Mouse (Mus musculus): Measurements from ENCODE around the gene Fam187b. TPM values are rescaled to one million over a fixed set of nuclear protein-coding genes. Genes with fewer than 3 reads are reported as not detected.

The Fam187b gene
- polyA plus RNA-seq, 1 experiment from 2014 or later: 13.7 TPM

DNA sequence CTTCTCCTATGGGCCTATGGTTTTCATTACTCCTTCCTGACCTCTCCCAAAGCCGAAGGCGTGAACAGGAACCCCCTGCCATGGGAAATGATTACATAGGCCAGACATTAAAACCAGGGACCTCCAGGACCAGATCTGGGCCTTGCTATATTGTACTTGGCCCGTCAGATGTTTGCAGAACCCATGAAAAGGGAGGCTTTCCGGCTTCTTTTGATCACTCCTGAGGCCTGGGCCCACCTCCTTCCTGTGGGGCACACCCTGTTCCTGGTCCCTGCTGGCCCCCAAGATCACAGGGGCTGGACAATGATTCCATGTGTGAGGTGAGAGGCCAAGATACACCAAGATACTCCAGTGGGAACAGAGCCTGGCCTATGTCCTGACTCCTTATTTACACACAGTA is 4.4 kb upstream of the Fam187b start:
- no peak overlapping the region for H3K27ac ChIP-seq (ENCODE audit: low read length)
- H3K4me1 ChIP-seq (ENCODE audit: control insufficient read depth, insufficient read depth, low read length): peaks cover 13% of the 10 kb centered on the region; the same call in 1 of the 2 replicates
- H3K4me3 ChIP-seq (ENCODE audit: low read length): no peak overlapping the region
- ATAC-seq: no peak
- H3K9me3 ChIP-seq (ENCODE audit: control insufficient read depth, low read length): no peaks in the 10 kb centered on the region
- WGBS: 74% methylated on average over 4 of the region's 4 CpGs
- no peak overlapping the region for H3K9ac ChIP-seq (ENCODE audit: low read depth, low read length)
- H3K36me3 ChIP-seq (ENCODE audit: control insufficient read depth, insufficient read depth, low read length): peaks cover 5% of the 10 kb centered on the region; the same call in 1 of the 2 replicates
- H3K4me2 ChIP-seq (ENCODE audit: low read depth, low read length): no peak overlapping the region
- H3K27me3 ChIP-seq (replicated peaks; ENCODE audit: control insufficient read depth, insufficient read depth, low read length): peaks cover 5% of the 10 kb centered on the region

DNA sequence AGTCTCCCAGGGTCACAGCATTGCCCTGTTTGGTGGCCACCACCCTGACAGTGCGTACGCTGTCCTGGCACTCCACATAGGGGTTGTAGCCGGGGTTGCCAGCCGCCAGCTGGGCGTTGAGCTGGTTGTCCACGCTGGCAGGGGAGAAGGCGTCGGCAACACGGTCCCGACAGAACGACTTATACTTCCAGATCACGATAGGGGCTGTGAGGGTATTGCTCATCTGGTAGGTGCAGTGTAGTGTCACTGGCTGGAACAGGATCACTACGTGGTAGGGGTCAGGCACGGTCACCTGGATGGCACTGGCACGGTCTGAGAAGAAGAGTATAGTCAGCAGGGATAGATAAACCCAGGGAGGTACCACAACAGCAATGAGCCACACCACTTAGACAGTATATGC is 1.7 kb upstream of the Fam187b start:
- Histone ChIP-seq H3K4me1 (ENCODE audit: control insufficient read depth, insufficient read depth, low read length) (peaks cover 13% of the 10 kb centered on the region; the same call in 1 of the 2 replicates), H3K4me3 (ENCODE audit: low read length) (peak overlapping the region; percentile 67), H3K27ac (ENCODE audit: low read length) (0 out of 2 replicates have a peak overlapping the region, but pooled peaks have one; percentile 21), H3K27me3 (replicated peaks; ENCODE audit: control insufficient read depth, insufficient read depth, low read length) (peaks cover 5% of the 10 kb centered on the region), H3K36me3 (ENCODE audit: control insufficient read depth, insufficient read depth, low read length) (peaks cover 3% of the 10 kb centered on the region; the same call in 1 of the 2 replicates), H3K9ac (ENCODE audit: low read depth, low read length) (peak overlapping the region; percentile 77), H3K9me3 (ENCODE audit: control insufficient read depth, low read length) (no peaks in the 10 kb centered on the region), H3K4me2 (ENCODE audit: low read depth, low read length) (peak overlapping the region; percentile 64)
- no peak for ATAC-seq
- WGBS: 73% methylated on average over 15 of the region's 15 CpGs

DNA sequence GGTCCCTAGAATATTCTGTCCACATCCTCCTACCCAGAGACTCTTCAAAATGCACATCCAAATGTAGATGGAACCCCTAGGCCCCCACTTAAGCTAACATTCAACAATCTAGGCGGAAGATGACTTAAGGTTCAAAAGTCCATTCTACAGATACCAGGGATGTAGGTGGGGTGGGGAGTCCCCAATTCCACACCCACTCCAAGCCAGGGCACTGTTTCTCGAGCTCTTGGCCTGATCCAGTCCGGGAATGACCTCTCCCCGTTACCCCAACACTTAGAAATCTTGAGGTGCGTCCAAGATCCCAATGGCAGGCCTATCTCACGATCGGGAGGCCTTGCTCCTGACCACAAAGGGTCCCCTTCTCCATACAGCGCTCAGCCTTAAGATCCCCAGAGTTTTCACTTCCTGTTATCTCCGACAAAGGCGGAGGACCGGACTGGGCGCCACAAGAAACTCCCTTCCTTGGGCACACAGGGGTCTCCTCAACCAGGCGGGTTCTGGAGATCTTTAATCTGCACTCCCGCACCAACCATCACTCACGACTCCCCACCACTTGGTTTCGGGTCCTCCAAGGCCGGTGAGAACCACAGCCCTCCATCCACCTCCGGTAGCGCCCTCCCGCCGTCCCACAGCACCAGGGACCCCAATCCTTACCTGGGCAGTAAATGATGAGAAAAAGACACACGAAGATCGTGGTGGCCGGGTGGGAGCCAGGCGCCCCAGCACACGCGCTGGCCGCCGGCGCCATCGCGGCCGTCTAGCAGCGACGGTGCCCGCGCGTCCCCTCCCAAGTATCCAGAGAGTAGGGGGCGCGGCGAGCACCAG is 952 bp upstream of the Fam187b start:
- peak; percentile 54 for ATAC-seq
- 5% methylated on average over 41 of the region's 41 CpGs for WGBS
- Histone ChIP-seq H3K4me2 (ENCODE audit: low read depth, low read length) (peak overlapping the region; percentile 64), H3K27me3 (replicated peaks; ENCODE audit: control insufficient read depth, insufficient read depth, low read length) (peaks cover 5% of the 10 kb centered on the region), H3K36me3 (ENCODE audit: control insufficient read depth, insufficient read depth, low read length) (peaks cover 3% of the 10 kb centered on the region; the same call in 1 of the 2 replicates), H3K9me3 (ENCODE audit: control insufficient read depth, low read length) (no peaks in the 10 kb centered on the region), H3K4me3 (ENCODE audit: low read length) (peak overlapping the region; percentile 67), H3K4me1 (ENCODE audit: control insufficient read depth, insufficient read depth, low read length) (peaks cover 13% of the 10 kb centered on the region; the same call in 1 of the 2 replicates), H3K27ac (ENCODE audit: low read length) (peak overlapping the region; percentile 93), H3K9ac (ENCODE audit: low read depth, low read length) (peak overlapping the region; percentile 77)

DNA sequence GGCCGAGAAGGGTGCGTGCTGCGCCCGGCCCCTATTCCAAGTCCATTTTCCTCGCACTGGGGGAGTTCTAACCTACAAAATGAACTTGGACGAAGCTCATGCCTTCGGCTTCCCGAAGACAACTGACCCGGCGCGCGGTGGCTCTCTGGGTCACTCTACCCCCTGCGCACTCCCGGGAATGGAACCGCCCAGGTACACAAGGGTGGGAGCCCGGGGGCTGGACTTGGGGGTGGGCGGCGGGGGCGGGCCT is 414 bp upstream of the Fam187b start, which contains the start of gene Lsr:
Gene Lsr (minus strand): TSS at position 214 of the 250 bp plus-strand sequence.
- Histone ChIP-seq H3K27ac (ENCODE audit: low read length) (peak within 1 kb of the TSS; percentile 93), H3K4me2 (ENCODE audit: low read depth, low read length) (peak within 1 kb of the TSS; percentile 64), H3K9me3 (ENCODE audit: control insufficient read depth, low read length) (no peaks in the 10 kb centered on the region), H3K4me1 (ENCODE audit: control insufficient read depth, insufficient read depth, low read length) (peaks cover 13% of the 10 kb centered on the region; the same call in 1 of the 2 replicates), H3K27me3 (replicated peaks; ENCODE audit: control insufficient read depth, insufficient read depth, low read length) (peaks cover 5% of the 10 kb centered on the region), H3K9ac (ENCODE audit: low read depth, low read length) (peak within 1 kb of the TSS; percentile 77), H3K4me3 (ENCODE audit: low read length) (peak within 1 kb of the TSS; percentile 67), H3K36me3 (ENCODE audit: control insufficient read depth, insufficient read depth, low read length) (peaks cover 3% of the 10 kb centered on the region; the same call in 1 of the 2 replicates)
- peak; percentile 90 for ATAC-seq
- WGBS: 0% methylated on average over 18 of the region's 19 CpGs

DNA sequence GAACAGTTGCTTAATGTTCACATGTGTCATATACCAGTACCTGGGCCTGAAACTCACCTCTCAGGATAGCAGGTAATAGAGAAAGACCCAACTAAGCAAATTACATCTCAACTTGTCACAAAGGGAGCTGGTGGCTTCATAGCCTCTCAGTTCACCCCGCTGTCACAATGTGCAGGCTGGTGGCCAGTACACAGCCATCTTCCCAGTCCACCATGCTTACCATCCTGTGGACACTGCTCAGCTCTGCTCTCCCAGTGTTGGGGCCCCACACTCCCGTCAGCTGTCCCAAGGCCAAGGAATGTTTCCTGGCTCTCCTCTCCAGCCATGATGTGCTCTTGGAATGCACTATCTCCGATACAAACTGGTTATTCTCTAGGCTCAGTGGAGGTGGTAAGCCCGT is 8.1 kb downstream of the Fam187b start:
- Histone ChIP-seq H3K27me3 (replicated peaks; ENCODE audit: control insufficient read depth, insufficient read depth, low read length) (no peaks in the 10 kb centered on the region), H3K4me1 (ENCODE audit: control insufficient read depth, insufficient read depth, low read length) (no peaks in the 10 kb centered on the region), H3K4me2 (ENCODE audit: low read depth, low read length) (no peak overlapping the region), H3K36me3 (ENCODE audit: control insufficient read depth, insufficient read depth, low read length) (no peaks in the 10 kb centered on the region; the same call in 1 of the 2 replicates), H3K9me3 (ENCODE audit: control insufficient read depth, low read length) (0 out of 2 replicates have a peak, but pooled peaks cover 3% of the 10 kb centered on the region), H3K4me3 (ENCODE audit: low read length) (no peak overlapping the region), H3K9ac (ENCODE audit: low read depth, low read length) (no peak overlapping the region), H3K27ac (ENCODE audit: low read length) (no peak overlapping the region)
- WGBS: 92% methylated on average over 4 of the region's 4 CpGs
- ATAC-seq: no peak

DNA sequence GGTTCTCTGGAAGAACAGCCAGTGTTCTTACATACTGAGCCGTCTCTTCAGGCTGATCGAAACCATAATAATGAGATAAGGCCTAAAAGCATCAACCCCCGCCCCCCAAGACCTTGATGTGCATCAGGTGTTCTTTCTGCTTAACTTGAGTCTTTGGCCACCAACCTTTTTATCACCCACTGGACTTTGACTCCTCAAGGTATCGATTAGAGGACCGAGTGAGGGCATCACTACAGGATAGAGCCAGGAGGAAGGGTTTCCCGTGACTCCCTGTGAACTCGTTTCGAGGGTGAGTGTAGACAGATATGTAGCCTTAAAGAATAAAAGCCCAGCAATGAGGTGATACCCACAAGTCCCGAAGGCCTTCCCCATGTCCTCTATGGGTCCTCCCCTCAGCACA is 11.8 kb downstream of the Fam187b start:
- no peaks in the 10 kb centered on the region for H3K36me3 ChIP-seq (ENCODE audit: control insufficient read depth, insufficient read depth, low read length)
- no peak overlapping the region for H3K9ac ChIP-seq (ENCODE audit: low read depth, low read length)
- ATAC-seq: peak; percentile 26; the same call in 1 of the 2 replicates
- WGBS: 74% methylated on average over 9 of the region's 9 CpGs
- H3K27ac ChIP-seq (ENCODE audit: low read length): no peak overlapping the region
- H3K4me1 ChIP-seq (ENCODE audit: control insufficient read depth, insufficient read depth, low read length): no peaks in the 10 kb centered on the region
- H3K9me3 ChIP-seq (ENCODE audit: control insufficient read depth, low read length): no peaks in the 10 kb centered on the region
- no peak overlapping the region for H3K4me2 ChIP-seq (ENCODE audit: low read depth, low read length)
- no peaks in the 10 kb centered on the region for H3K27me3 ChIP-seq (replicated peaks; ENCODE audit: control insufficient read depth, insufficient read depth, low read length)
- H3K4me3 ChIP-seq (ENCODE audit: low read length): no peak overlapping the region

DNA sequence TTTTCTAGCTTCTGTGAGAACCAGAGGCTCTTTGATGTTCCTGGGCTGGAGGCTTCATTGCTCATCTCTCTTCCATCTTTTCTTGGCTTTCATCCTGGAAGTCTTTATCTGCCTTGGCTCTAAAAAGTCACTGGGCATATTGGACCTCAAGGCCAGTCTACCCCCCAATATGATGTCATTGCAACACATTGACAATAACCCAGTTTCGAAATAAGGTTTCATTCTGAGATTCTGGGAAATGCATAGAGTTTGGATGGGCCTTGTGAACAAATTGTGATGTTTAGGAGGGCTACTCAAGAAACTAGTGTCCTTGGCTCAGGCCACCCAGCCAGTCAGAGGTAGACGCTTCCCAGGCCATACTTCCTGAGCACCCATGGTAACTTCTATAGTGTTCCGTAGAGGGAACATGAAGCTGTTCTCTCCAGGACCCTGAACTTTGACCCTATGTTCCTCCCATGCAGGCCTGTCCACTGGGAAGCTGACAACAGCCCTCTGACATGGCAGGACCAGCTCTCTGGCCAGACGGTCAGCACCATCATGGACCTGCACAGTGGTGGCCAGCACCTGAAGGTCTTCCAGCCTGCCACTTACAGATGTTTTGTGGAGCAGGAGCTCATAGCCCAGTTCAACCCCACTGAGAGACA is 15.1 kb downstream of the Fam187b start:
- Histone ChIP-seq H3K4me3 (ENCODE audit: low read length) (no peak overlapping the region), H3K9ac (ENCODE audit: low read depth, low read length) (no peak overlapping the region), H3K4me1 (ENCODE audit: control insufficient read depth, insufficient read depth, low read length) (no peaks in the 10 kb centered on the region), H3K36me3 (ENCODE audit: control insufficient read depth, insufficient read depth, low read length) (no peaks in the 10 kb centered on the region), H3K27ac (ENCODE audit: low read length) (no peak overlapping the region), H3K9me3 (ENCODE audit: control insufficient read depth, low read length) (no peaks in the 10 kb centered on the region), H3K27me3 (replicated peaks; ENCODE audit: control insufficient read depth, insufficient read depth, low read length) (no peaks in the 10 kb centered on the region), H3K4me2 (ENCODE audit: low read depth, low read length) (no peak overlapping the region)
- WGBS: 86% methylated on average over 4 of the region's 4 CpGs
- no peak for ATAC-seq

DNA sequence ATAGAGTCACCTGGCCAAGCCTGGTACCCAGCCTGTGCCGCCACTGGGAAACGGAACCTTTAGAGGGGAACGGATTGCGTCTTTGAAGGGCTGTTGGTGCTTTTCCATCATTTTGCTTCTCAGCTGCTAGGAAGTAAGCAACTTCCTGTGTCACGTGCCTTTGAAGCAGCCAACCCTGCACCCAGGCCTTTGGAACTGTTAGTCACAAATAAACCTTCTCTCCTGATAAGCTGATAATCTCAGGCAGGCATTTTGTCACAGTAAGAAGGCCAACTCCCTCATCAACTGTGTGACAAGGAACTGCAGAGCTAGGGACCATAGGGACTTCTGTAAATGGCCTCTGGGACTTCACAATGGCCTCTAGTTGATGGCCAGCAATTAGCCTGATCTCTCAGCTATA is 18.6 kb downstream of the Fam187b start:
- WGBS: 79% methylated on average over 5 of the region's 5 CpGs
- peak; percentile 28; the same call in 1 of the 2 replicates for ATAC-seq
- no peaks in the 10 kb centered on the region for H3K4me1 ChIP-seq (ENCODE audit: control insufficient read depth, insufficient read depth, low read length)

DNA sequence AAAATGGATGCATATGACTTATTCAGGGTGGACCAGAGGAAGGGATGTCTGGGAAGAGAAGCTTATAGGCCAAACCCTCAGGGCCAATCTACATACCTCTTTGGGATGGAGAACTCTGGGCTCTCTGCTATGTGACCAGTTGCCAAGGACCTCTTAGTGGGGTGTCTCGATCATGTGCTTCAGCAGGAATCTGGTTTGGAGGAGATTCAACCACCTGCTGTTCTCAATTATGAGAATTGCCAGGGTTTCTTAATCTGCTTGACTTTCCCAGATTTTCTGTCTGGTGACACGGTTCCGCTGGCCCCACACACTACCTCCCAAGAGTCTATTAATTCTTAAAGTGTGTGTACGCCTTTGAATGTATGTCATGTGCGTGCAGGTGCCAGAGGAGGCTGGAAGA is 20.4 kb downstream of the Fam187b start:
- no peak overlapping the region for H3K4me3 ChIP-seq (ENCODE audit: low read length)
- no peaks in the 10 kb centered on the region for H3K36me3 ChIP-seq (ENCODE audit: control insufficient read depth, insufficient read depth, low read length)
- no peak overlapping the region for H3K4me2 ChIP-seq (ENCODE audit: low read depth, low read length)
- H3K9ac ChIP-seq (ENCODE audit: low read depth, low read length): no peak overlapping the region
- H3K9me3 ChIP-seq (ENCODE audit: control insufficient read depth, low read length): no peaks in the 10 kb centered on the region
- no peak overlapping the region for H3K27ac ChIP-seq (ENCODE audit: low read length)
- 87% methylated on average over 5 of the region's 5 CpGs for WGBS
- no peak for ATAC-seq
- no peaks in the 10 kb centered on the region for H3K27me3 ChIP-seq (replicated peaks; ENCODE audit: control insufficient read depth, insufficient read depth, low read length)
- no peaks in the 10 kb centered on the region for H3K4me1 ChIP-seq (ENCODE audit: control insufficient read depth, insufficient read depth, low read length)

More for the DNA sequence above, 18.6 kb downstream of the Fam187b start:
- no peaks in the 10 kb centered on the region for H3K9me3 ChIP-seq (ENCODE audit: control insufficient read depth, low read length)
- H3K4me2 ChIP-seq (ENCODE audit: low read depth, low read length): no peak overlapping the region
- H3K27me3 ChIP-seq (replicated peaks; ENCODE audit: control insufficient read depth, insufficient read depth, low read length): no peaks in the 10 kb centered on the region
- H3K36me3 ChIP-seq (ENCODE audit: control insufficient read depth, insufficient read depth, low read length): no peaks in the 10 kb centered on the region
- H3K9ac ChIP-seq (ENCODE audit: low read depth, low read length): no peak overlapping the region
- no peak overlapping the region for H3K4me3 ChIP-seq (ENCODE audit: low read length)
- H3K27ac ChIP-seq (ENCODE audit: low read length): no peak overlapping the region
